Comparison of ENCODE assay signal across 8 mouse cellular contexts in the genomic region with DNA sequence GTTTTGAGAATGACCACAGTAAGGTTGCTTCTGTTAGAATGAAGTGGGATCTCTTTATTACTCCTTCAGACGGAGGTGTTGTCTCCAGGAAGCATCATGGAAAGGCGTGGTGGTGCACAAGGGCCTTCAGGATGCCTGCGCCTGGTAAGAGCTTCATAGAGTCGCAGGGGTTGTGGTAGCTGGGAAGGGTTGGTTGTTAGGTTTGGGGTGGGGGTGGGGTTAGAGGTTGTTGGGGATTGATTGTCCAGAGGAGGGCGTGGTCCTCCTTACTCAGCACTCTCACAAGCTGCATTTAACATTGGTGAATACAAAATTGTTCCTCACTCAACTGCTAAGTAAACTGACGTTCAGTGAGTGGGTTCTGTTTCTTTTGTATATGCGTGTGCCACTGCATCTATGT. TPM values are rescaled to one million over a fixed set of nuclear protein-coding genes. Genes with fewer than 3 reads are reported as not detected.
A peak's percentile ranks its signal among the peaks of the same experiment; 100 is the strongest.
DNase-seq lines count a peak whose midpoint lies in the region; ATAC-seq and TF ChIP-seq lines count a peak whose summit lies in the region.
"Had no signal": no experiment of that assay in that cellular context is flagged by ENCODE, and none has a peak within 500 bp of the region (broad histone marks: within the 10 kb centered on the region; RNA-seq: fewer than 3 reads in every experiment).

No protein-coding gene starts in this region.

- WGBS in forebrain, embryonic 15.5 days = 15% methylated on average over 7 of the region's 7 CpGs
- 10% methylated on average over 7 of the region's 7 CpGs for WGBS in liver, embryonic 16.5 days (ENCODE audit: insufficient replicate concordance)

- peak; percentile 41 for DNase-seq in A20 (ENCODE audit: low read depth, low spot score)
- no peak for DNase-seq in urinary bladder, postnatal 25 days (ENCODE audit: low spot score)
- no peak for DNase-seq in layer of hippocampus, adult 9-11 months
- DNase-seq in kidney, postnatal 4 days = no peak
- DNase-seq: kidney, adult 9 months had no signal

- TF ChIP-seq CTCF in ES-Bruce4 (IDR thresholded peaks at IDR 0.05; ENCODE audit: low read depth, low read length) = no peak

- peak overlapping the region; percentile 91 for H3K9ac ChIP-seq in ES-Bruce4 (ENCODE audit: low read depth, poor library complexity, severe bottlenecking)
- H3K9ac ChIP-seq in forebrain, embryonic 15.5 days (replicated peaks) = peak overlapping the region; percentile 78
- H3K9ac ChIP-seq in liver, embryonic 16.5 days (ENCODE audit: low read depth, low read length) = peak overlapping the region; percentile 83

- peaks cover 5% of the 10 kb centered on the region for H3K4me1 ChIP-seq in ES-Bruce4 (ENCODE audit: control insufficient read depth, insufficient read depth, low read length)
- peaks cover 35% of the 10 kb centered on the region for H3K4me1 ChIP-seq in forebrain, embryonic 15.5 days
- H3K4me1 ChIP-seq in liver, embryonic 16.5 days (ENCODE audit: control insufficient read depth, low read depth, low read length) = peaks cover 27% of the 10 kb centered on the region

- TF ChIP-seq POLR2A in ES-Bruce4 (IDR thresholded peaks at IDR 0.05; ENCODE audit: insufficient read depth, low read length) = no peak

- H3K36me3 ChIP-seq in ES-Bruce4 (ENCODE audit: control insufficient read depth, insufficient read depth, low read length, poor library complexity, severe bottlenecking) = peaks cover 51% of the 10 kb centered on the region
- H3K36me3 ChIP-seq in forebrain, embryonic 15.5 days = peaks cover 43% of the 10 kb centered on the region
- H3K36me3 ChIP-seq in liver, embryonic 16.5 days (ENCODE audit: control insufficient read depth, insufficient read depth) = peaks cover 31% of the 10 kb centered on the region

- no peaks in the 10 kb centered on the region for H3K9me3 ChIP-seq in ES-Bruce4 (replicated peaks; ENCODE audit: control insufficient read depth, insufficient read depth, low read length, poor library complexity, severe bottlenecking)
- no peaks in the 10 kb centered on the region for H3K9me3 ChIP-seq in forebrain, embryonic 15.5 days
- no peaks in the 10 kb centered on the region for H3K9me3 ChIP-seq in liver, embryonic 16.5 days (replicated peaks; ENCODE audit: control insufficient read depth, low read length)

- no peak for TF ChIP-seq EP300 in ES-Bruce4 (IDR thresholded peaks at IDR 0.05; ENCODE audit: insufficient read depth, low read depth, low read length)

- peak overlapping the region; percentile 43; the same call in 1 of the 2 replicates for H3K27ac ChIP-seq in ES-Bruce4 (ENCODE audit: insufficient read depth, low read length)
- no peak overlapping the region for H3K27ac ChIP-seq in forebrain, embryonic 15.5 days (replicated peaks)
- H3K27ac ChIP-seq in liver, embryonic 16.5 days (ENCODE audit: low read length) = peak overlapping the region; percentile 72

- peak overlapping the region; percentile 92 for H3K4me2 ChIP-seq in forebrain, embryonic 15.5 days (replicated peaks)
- H3K4me2 ChIP-seq in liver, embryonic 16.5 days (ENCODE audit: low read depth, low read length) = peak overlapping the region; percentile 81

- peak overlapping the region; percentile 92 for H3K4me3 ChIP-seq in ES-Bruce4 (ENCODE audit: low read depth, low read length)
- H3K4me3 ChIP-seq in forebrain, embryonic 15.5 days = peak overlapping the region; percentile 72
- peak overlapping the region; percentile 84 for H3K4me3 ChIP-seq in liver, embryonic 16.5 days (ENCODE audit: low read depth, low read length)

- no peak for ATAC-seq in forebrain, embryonic 15.5 days (replicated peaks)
- no peak for ATAC-seq in liver, embryonic 16.5 days (ENCODE audit: low read depth)

- no peaks in the 10 kb centered on the region for H3K27me3 ChIP-seq in ES-Bruce4 (ENCODE audit: control insufficient read depth, insufficient read depth, low read length, poor library complexity, severe bottlenecking)
- H3K27me3 ChIP-seq in forebrain, embryonic 15.5 days = no peaks in the 10 kb centered on the region
- no peaks in the 10 kb centered on the region for H3K27me3 ChIP-seq in liver, embryonic 16.5 days (ENCODE audit: control insufficient read depth, insufficient read depth, low read depth, low read length)

RNA-seq across cellular contexts. Expression of gene Cygb, which starts 18.5 kb away (rescaled TPM):
- polyA plus RNA-seq in ES-Bruce4 (2011; ENCODE audit: insufficient read depth, insufficient read length, low read depth, missing spikeins) = not detected in 2 replicates
- polyA plus RNA-seq in forebrain, embryonic 15.5 days (2015; fragmentation: Nextera tagmentation; extraction: Ambion mirVana) = 15.8 and 16.4 TPM in 2 replicates
- polyA plus RNA-seq in liver, embryonic 16.5 days (2015; fragmentation: Nextera tagmentation; extraction: Ambion mirVana) = 1.1 and 1.2 TPM in 2 replicates

RNA-seq across cellular contexts. Expression of gene Prcd, which starts 19.3 kb away (rescaled TPM):
- polyA plus RNA-seq in ES-Bruce4 (2011; ENCODE audit: insufficient read depth, insufficient read length, low read depth, missing spikeins) = not detected in 2 replicates
- polyA plus RNA-seq in forebrain, embryonic 15.5 days (2015; fragmentation: Nextera tagmentation; extraction: Ambion mirVana) = 2.0 and 2.4 TPM in 2 replicates
- 0.12 TPM in 1 of 2 replicates, not detected in the other for polyA plus RNA-seq in liver, embryonic 16.5 days (2015; fragmentation: Nextera tagmentation; extraction: Ambion mirVana)

RNA-seq across cellular contexts. Expression of gene Rhbdf2, which starts 45.8 kb away (rescaled TPM):
- 36.5 and 39.1 TPM in 2 replicates for polyA plus RNA-seq in ES-Bruce4 (2011; ENCODE audit: insufficient read depth, insufficient read length, low read depth, missing spikeins)
- polyA plus RNA-seq in forebrain, embryonic 15.5 days (2015; fragmentation: Nextera tagmentation; extraction: Ambion mirVana) = 1.3 and 1.4 TPM in 2 replicates
- polyA plus RNA-seq in liver, embryonic 16.5 days (2015; fragmentation: Nextera tagmentation; extraction: Ambion mirVana) = 6.7 and 7.7 TPM in 2 replicates
